Mouse (Mus musculus): ENCODE measurements around the gene Oasl1. TPM values are rescaled to one million over a fixed set of nuclear protein-coding genes. Genes with fewer than 3 reads are reported as not detected.

The Oasl1 gene
- polyA plus RNA-seq, 1 experiment from 2014 or later, result 3.1 TPM

DNA sequence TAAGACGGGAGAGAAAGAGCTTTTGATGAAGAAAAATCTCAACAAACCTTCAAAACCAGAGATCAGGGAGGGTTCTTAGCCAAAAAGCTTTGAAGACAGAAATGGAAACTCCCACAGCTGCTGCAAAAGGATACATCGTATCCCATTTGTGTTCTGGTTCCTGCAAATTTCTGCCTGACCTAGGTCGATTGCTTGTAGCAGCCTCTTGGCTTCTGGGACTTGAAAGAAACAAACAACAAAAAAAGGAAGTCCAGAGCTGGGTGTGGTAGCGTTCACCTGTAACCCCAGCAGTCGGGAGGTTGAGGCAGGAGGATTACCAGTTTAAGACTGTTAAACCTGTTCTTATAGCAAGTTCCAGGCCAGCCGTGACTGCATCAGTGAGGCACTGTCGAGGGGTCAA is 24.2 kb upstream of the Oasl1 start:
- 0 out of 2 replicates have a peak, but pooled peaks cover under 1% of the 10 kb centered on the region for H3K36me3 ChIP-seq (ENCODE audit: insufficient read depth, low read length)
- TF ChIP-seq CTCF (IDR thresholded peaks at IDR 0.05; ENCODE audit: low read depth), result no peak
- H3K9me3 ChIP-seq (replicated peaks; ENCODE audit: low read length), result no peaks in the 10 kb centered on the region
- H3K27me3 ChIP-seq (ENCODE audit: insufficient read depth, low read length), result no peaks in the 10 kb centered on the region
- 58% methylated on average over 7 of the region's 7 CpGs for WGBS
- no peak overlapping the region for H3K9ac ChIP-seq (ENCODE audit: low read depth, low read length)
- H3K4me1 ChIP-seq (replicated peaks; ENCODE audit: insufficient read depth, low read length), result peaks cover 5% of the 10 kb centered on the region; the same call in 1 of the 2 replicates
- ATAC-seq (replicated peaks; ENCODE audit: low FRiP score, low read depth), result no peak
- no peak overlapping the region for H3K27ac ChIP-seq
- peak overlapping the region; percentile 47 for H3K4me2 ChIP-seq (ENCODE audit: low read length)
- DNase-seq (ENCODE audit: low spot score), result no peak
- H3K4me3 ChIP-seq (replicated peaks; ENCODE audit: low read depth, low read length), result 0 out of 2 replicates have a peak overlapping the region, but pooled peaks have one; percentile 9

DNA sequence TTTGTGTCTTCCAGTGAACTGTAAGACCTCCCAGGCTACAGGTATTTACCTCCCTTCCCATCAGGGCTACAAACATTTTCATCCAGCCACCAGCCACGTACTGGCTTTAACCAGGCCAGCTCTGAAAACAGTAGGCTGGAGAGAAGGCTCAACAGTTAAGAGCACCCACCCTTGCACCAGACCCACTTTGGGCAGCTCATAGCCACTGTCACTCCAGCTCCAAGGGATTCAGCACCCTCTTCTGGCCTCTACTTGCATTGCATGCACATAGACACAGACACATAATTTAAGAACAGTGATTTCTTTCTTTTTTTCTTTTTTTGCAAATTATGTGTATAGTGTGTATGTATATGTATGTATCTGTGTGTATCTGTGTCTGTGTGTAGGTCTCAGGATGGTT is 20.6 kb upstream of the Oasl1 start:
- DNase-seq (ENCODE audit: low spot score) (peak; percentile 73), ATAC-seq (replicated peaks; ENCODE audit: low FRiP score, low read depth) (no peak)
- Histone ChIP-seq H3K4me2 (ENCODE audit: low read length) (no peak overlapping the region), H3K27ac (no peak overlapping the region), H3K4me1 (replicated peaks; ENCODE audit: insufficient read depth, low read length) (peaks cover 5% of the 10 kb centered on the region; the same call in 1 of the 2 replicates), H3K4me3 (replicated peaks; ENCODE audit: low read depth, low read length) (no peak overlapping the region), H3K36me3 (ENCODE audit: insufficient read depth, low read length) (peaks cover 12% of the 10 kb centered on the region; the same call in 1 of the 2 replicates), H3K9me3 (replicated peaks; ENCODE audit: low read length) (no peaks in the 10 kb centered on the region), H3K9ac (ENCODE audit: low read depth, low read length) (no peak overlapping the region), H3K27me3 (ENCODE audit: insufficient read depth, low read length) (no peaks in the 10 kb centered on the region)
- WGBS, result 52% methylated on average over 1 of the region's 1 CpGs
- peak; percentile 90 for TF ChIP-seq CTCF (IDR thresholded peaks at IDR 0.05; ENCODE audit: low read depth)

DNA sequence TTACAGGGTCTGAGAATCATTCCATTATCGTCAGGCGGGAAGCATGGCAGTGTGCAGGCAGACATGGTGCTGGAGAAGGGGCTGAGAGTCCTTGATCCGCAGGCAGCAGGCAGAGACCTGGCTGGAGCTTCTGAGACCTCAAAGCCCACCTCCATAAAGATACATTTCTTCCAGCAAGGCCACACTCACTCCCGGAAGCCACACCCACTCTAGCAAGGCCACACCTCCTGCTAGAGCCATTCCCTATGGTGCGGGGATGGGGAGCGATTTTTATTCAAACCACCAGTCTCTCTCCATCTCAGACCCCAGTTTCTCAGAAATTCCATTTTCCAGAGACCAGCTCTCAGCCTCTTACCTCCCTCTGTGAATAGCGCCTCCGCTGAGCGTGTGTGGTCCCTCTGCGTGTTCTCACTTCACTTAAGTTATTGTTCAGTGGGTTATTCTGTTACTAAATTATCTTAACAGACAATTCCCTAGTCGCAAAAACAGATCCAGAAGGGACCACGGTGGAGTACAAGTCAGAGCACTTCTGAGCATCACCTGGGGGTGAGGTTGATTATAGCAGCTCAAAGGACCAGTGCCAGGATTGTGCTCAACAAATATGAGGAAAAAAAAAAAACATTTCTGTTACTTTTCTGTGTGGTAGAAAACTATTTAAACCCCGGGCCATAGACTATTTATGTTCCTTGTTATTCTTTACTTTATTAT is 14.3 kb upstream of the Oasl1 start:
- 58% methylated on average over 13 of the region's 13 CpGs for WGBS
- ATAC-seq (replicated peaks; ENCODE audit: low FRiP score, low read depth) (no peak), DNase-seq (ENCODE audit: low spot score) (no peak)
- no peak for TF ChIP-seq CTCF (IDR thresholded peaks at IDR 0.05; ENCODE audit: low read depth)
- no peaks in the 10 kb centered on the region for H3K27me3 ChIP-seq (ENCODE audit: insufficient read depth, low read length)
- no peak overlapping the region for H3K9ac ChIP-seq (ENCODE audit: low read depth, low read length)
- H3K4me3 ChIP-seq (replicated peaks; ENCODE audit: low read depth, low read length), result no peak overlapping the region
- no peaks in the 10 kb centered on the region for H3K9me3 ChIP-seq (replicated peaks; ENCODE audit: low read length)
- no peak overlapping the region for H3K4me2 ChIP-seq (ENCODE audit: low read length)
- H3K36me3 ChIP-seq (ENCODE audit: insufficient read depth, low read length), result peaks cover 12% of the 10 kb centered on the region; the same call in 1 of the 2 replicates
- H3K27ac ChIP-seq, result no peak overlapping the region
- no peaks in the 10 kb centered on the region for H3K4me1 ChIP-seq (replicated peaks; ENCODE audit: insufficient read depth, low read length)

DNA sequence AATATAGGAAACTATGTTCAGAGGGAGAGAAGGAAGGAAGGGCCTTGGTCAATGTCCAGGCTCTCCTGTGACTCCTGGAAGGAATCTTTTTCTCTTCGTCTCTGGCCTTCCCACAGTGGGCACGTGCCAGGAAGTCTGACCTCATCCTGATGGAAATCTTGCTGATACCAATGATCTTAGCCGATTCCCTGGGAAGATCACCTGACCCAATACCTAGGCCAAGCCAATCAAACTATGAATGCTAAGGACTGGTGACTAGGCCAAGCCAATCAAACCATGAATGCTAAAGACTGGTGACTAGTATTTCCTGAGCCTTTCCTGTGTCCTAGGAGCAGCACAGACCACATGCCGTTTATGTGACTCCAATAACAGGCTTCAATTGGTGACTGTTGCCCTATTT is 9.4 kb upstream of the Oasl1 start:
- no peak for DNase-seq (ENCODE audit: low spot score)
- 65% methylated on average over 4 of the region's 4 CpGs for WGBS
- no peak for TF ChIP-seq CTCF (IDR thresholded peaks at IDR 0.05; ENCODE audit: low read depth)
- Histone ChIP-seq H3K4me2 (ENCODE audit: low read length) (no peak overlapping the region), H3K4me1 (replicated peaks; ENCODE audit: insufficient read depth, low read length) (no peaks in the 10 kb centered on the region), H3K27ac (no peak overlapping the region), H3K9me3 (replicated peaks; ENCODE audit: low read length) (no peaks in the 10 kb centered on the region), H3K4me3 (replicated peaks; ENCODE audit: low read depth, low read length) (no peak overlapping the region), H3K27me3 (ENCODE audit: insufficient read depth, low read length) (no peaks in the 10 kb centered on the region), H3K9ac (ENCODE audit: low read depth, low read length) (no peak overlapping the region), H3K36me3 (ENCODE audit: insufficient read depth, low read length) (no peaks in the 10 kb centered on the region)
- ATAC-seq (replicated peaks; ENCODE audit: low FRiP score, low read depth), result no peak

DNA sequence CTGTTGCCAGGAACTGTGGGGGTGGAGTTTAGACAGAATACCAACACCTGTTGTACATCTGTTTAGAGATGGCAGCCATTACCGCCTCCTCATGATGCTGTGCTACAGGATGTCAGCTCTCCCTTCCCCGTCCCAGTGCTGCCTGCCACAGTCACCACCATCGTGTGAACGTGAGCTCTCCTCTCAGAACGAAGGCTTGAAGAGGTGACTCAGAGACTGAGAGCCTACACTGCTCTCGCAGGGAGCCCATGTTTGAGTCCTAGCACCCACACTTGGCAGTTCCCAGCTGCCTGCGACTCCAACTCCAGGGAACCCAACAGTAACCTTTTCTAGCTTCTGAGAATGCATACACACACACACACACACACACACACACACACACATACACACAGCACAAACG is 8.2 kb upstream of the Oasl1 start:
- DNase-seq (ENCODE audit: low spot score) (no peak), ATAC-seq (replicated peaks; ENCODE audit: low FRiP score, low read depth) (0 out of 2 replicates have a peak, but pooled peaks have one; percentile 25)
- no peaks in the 10 kb centered on the region for H3K27me3 ChIP-seq (ENCODE audit: insufficient read depth, low read length)
- no peaks in the 10 kb centered on the region for H3K4me1 ChIP-seq (replicated peaks; ENCODE audit: insufficient read depth, low read length)
- no peak overlapping the region for H3K9ac ChIP-seq (ENCODE audit: low read depth, low read length)
- no peak overlapping the region for H3K27ac ChIP-seq
- H3K36me3 ChIP-seq (ENCODE audit: insufficient read depth, low read length), result no peaks in the 10 kb centered on the region
- no peak overlapping the region for H3K4me3 ChIP-seq (replicated peaks; ENCODE audit: low read depth, low read length)
- WGBS, result 66% methylated on average over 8 of the region's 8 CpGs
- TF ChIP-seq CTCF (IDR thresholded peaks at IDR 0.05; ENCODE audit: low read depth), result no peak
- no peak overlapping the region for H3K4me2 ChIP-seq (ENCODE audit: low read length)
- H3K9me3 ChIP-seq (replicated peaks; ENCODE audit: low read length), result no peaks in the 10 kb centered on the region

DNA sequence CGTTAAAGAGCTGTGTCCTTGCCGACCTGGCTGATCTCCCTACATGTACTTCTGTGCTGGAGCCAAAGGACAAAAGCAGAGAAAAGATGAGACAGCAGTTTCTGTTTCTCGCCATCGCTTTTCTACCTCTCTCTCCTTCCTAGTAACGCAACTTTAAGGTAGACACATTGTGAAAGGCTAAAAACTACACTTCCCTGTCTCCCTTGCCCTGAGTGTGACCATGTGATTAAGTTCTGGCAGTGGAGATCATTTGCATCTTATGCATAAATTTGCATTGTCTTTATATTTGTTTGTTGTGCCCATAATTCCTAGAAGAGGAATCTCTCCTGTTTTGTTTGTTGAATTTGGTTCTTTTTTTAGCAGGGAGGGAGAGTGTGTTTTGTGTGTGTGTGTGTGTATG is 7.2 kb upstream of the Oasl1 start:
- H3K4me2 ChIP-seq (ENCODE audit: low read length), result no peak overlapping the region
- DNase-seq (ENCODE audit: low spot score) (no peak), ATAC-seq (replicated peaks; ENCODE audit: low FRiP score, low read depth) (no peak)
- no peaks in the 10 kb centered on the region for H3K4me1 ChIP-seq (replicated peaks; ENCODE audit: insufficient read depth, low read length)
- H3K27me3 ChIP-seq (ENCODE audit: insufficient read depth, low read length), result no peaks in the 10 kb centered on the region
- H3K36me3 ChIP-seq (ENCODE audit: insufficient read depth, low read length), result no peaks in the 10 kb centered on the region
- H3K4me3 ChIP-seq (replicated peaks; ENCODE audit: low read depth, low read length), result no peak overlapping the region
- no peak overlapping the region for H3K27ac ChIP-seq
- H3K9me3 ChIP-seq (replicated peaks; ENCODE audit: low read length), result no peaks in the 10 kb centered on the region
- TF ChIP-seq CTCF (IDR thresholded peaks at IDR 0.05; ENCODE audit: low read depth), result no peak
- WGBS, result 69% methylated on average over 5 of the region's 5 CpGs
- H3K9ac ChIP-seq (ENCODE audit: low read depth, low read length), result no peak overlapping the region

Measured in kidney, postnatal 0 days (tissue).